Mouse (Mus musculus): Measurements from ENCODE around the gene Galm. TPM values are rescaled to one million over a fixed set of nuclear protein-coding genes. Genes with fewer than 3 reads are reported as not detected.
A peak's percentile ranks its signal among the peaks of the same experiment; 100 is the strongest.

Gene Galm
- polyA plus RNA-seq, 1 experiment from 2014 or later, result 2.0 TPM

- Histone ChIP-seq H3K27ac (ENCODE audit: low read length) (no peak overlapping the region), H3K4me2 (ENCODE audit: low read length) (no peak overlapping the region), H3K4me3 (ENCODE audit: low read depth, low read length) (no peak overlapping the region), H3K36me3 (ENCODE audit: control insufficient read depth, insufficient read depth, low read length) (no peaks in the 10 kb centered on the region), H3K9ac (ENCODE audit: low read depth, low read length) (no peak overlapping the region), H3K4me1 (ENCODE audit: control insufficient read depth, insufficient read depth, low read length) (peaks cover 7% of the 10 kb centered on the region; the same call in 1 of the 2 replicates), H3K27me3 (ENCODE audit: control insufficient read depth, insufficient read depth, low read depth, low read length) (no peaks in the 10 kb centered on the region), H3K9me3 (replicated peaks; ENCODE audit: control insufficient read depth, low read length, poor library complexity, severe bottlenecking) (no peaks in the 10 kb centered on the region)
- no peak for ATAC-seq
- WGBS, result 24% methylated on average over 5 of the region's 5 CpGs
Observed at GRCm38 (mm10) chr17:80151353-80151752, 24.1 kb downstream of the Galm start.

- no peaks in the 10 kb centered on the region for H3K9me3 ChIP-seq (replicated peaks; ENCODE audit: control insufficient read depth, low read length, poor library complexity, severe bottlenecking)
- WGBS, result 62% methylated on average over 12 of the region's 12 CpGs
- no peak overlapping the region for H3K4me2 ChIP-seq (ENCODE audit: low read length)
- H3K9ac ChIP-seq (ENCODE audit: low read depth, low read length), result no peak overlapping the region
- H3K27me3 ChIP-seq (ENCODE audit: control insufficient read depth, insufficient read depth, low read depth, low read length), result no peaks in the 10 kb centered on the region
- H3K36me3 ChIP-seq (ENCODE audit: control insufficient read depth, insufficient read depth, low read length), result no peaks in the 10 kb centered on the region
- no peak overlapping the region; the same call in 1 of the 2 replicates for H3K27ac ChIP-seq (ENCODE audit: low read length)
- ATAC-seq, result peak; percentile 84
- peaks cover 6% of the 10 kb centered on the region; the same call in 1 of the 2 replicates for H3K4me1 ChIP-seq (ENCODE audit: control insufficient read depth, insufficient read depth, low read length)
- H3K4me3 ChIP-seq (ENCODE audit: low read depth, low read length), result no peak overlapping the region
Observed at GRCm38 (mm10) chr17:80152767-80153630, 25.7 kb downstream of the Galm start.

GRCm38 (mm10) chr17:80153631-80154030 lies 26.4 kb downstream of the Galm start:
- H3K4me3 ChIP-seq (ENCODE audit: low read depth, low read length), result no peak overlapping the region
- no peak overlapping the region for H3K27ac ChIP-seq (ENCODE audit: low read length)
- H3K9me3 ChIP-seq (replicated peaks; ENCODE audit: control insufficient read depth, low read length, poor library complexity, severe bottlenecking), result no peaks in the 10 kb centered on the region
- 75% methylated on average over 2 of the region's 2 CpGs for WGBS
- no peak overlapping the region for H3K9ac ChIP-seq (ENCODE audit: low read depth, low read length)
- no peak for ATAC-seq
- no peak overlapping the region for H3K4me2 ChIP-seq (ENCODE audit: low read length)
- no peaks in the 10 kb centered on the region for H3K4me1 ChIP-seq (ENCODE audit: control insufficient read depth, insufficient read depth, low read length)
- no peaks in the 10 kb centered on the region for H3K36me3 ChIP-seq (ENCODE audit: control insufficient read depth, insufficient read depth, low read length)
- no peaks in the 10 kb centered on the region for H3K27me3 ChIP-seq (ENCODE audit: control insufficient read depth, insufficient read depth, low read depth, low read length)

- 89% methylated on average over 8 of the region's 8 CpGs for WGBS
- no peaks in the 10 kb centered on the region for H3K27me3 ChIP-seq (ENCODE audit: control insufficient read depth, insufficient read depth, low read depth, low read length)
- H3K9ac ChIP-seq (ENCODE audit: low read depth, low read length), result no peak overlapping the region
- no peak overlapping the region for H3K27ac ChIP-seq (ENCODE audit: low read length)
- no peaks in the 10 kb centered on the region for H3K36me3 ChIP-seq (ENCODE audit: control insufficient read depth, insufficient read depth, low read length)
- H3K9me3 ChIP-seq (replicated peaks; ENCODE audit: control insufficient read depth, low read length, poor library complexity, severe bottlenecking), result no peaks in the 10 kb centered on the region
- no peak overlapping the region for H3K4me2 ChIP-seq (ENCODE audit: low read length)
- H3K4me1 ChIP-seq (ENCODE audit: control insufficient read depth, insufficient read depth, low read length), result no peaks in the 10 kb centered on the region
- ATAC-seq, result no peak
- H3K4me3 ChIP-seq (ENCODE audit: low read depth, low read length), result no peak overlapping the region
Observed at GRCm38 (mm10) chr17:80156905-80157304, 29.6 kb downstream of the Galm start.

- ATAC-seq, result no peak
- Histone ChIP-seq H3K4me3 (ENCODE audit: low read depth, low read length) (no peak overlapping the region), H3K27me3 (ENCODE audit: control insufficient read depth, insufficient read depth, low read depth, low read length) (no peaks in the 10 kb centered on the region), H3K9ac (ENCODE audit: low read depth, low read length) (no peak overlapping the region), H3K27ac (ENCODE audit: low read length) (no peak overlapping the region), H3K36me3 (ENCODE audit: control insufficient read depth, insufficient read depth, low read length) (no peaks in the 10 kb centered on the region), H3K9me3 (replicated peaks; ENCODE audit: control insufficient read depth, low read length, poor library complexity, severe bottlenecking) (no peaks in the 10 kb centered on the region), H3K4me2 (ENCODE audit: low read length) (no peak overlapping the region), H3K4me1 (ENCODE audit: control insufficient read depth, insufficient read depth, low read length) (no peaks in the 10 kb centered on the region)
- 95% methylated on average over 6 of the region's 6 CpGs for WGBS
Observed at GRCm38 (mm10) chr17:80157489-80157888, 30.2 kb downstream of the Galm start.

GRCm38 (mm10) chr17:80160454-80160853 lies 33.2 kb downstream of the Galm start:
- 61% methylated on average over 5 of the region's 5 CpGs for WGBS
- no peaks in the 10 kb centered on the region for H3K36me3 ChIP-seq (ENCODE audit: control insufficient read depth, insufficient read depth, low read length)
- ATAC-seq, result no peak
- no peaks in the 10 kb centered on the region for H3K9me3 ChIP-seq (replicated peaks; ENCODE audit: control insufficient read depth, low read length, poor library complexity, severe bottlenecking)
- H3K4me3 ChIP-seq (ENCODE audit: low read depth, low read length), result no peak overlapping the region
- H3K27me3 ChIP-seq (ENCODE audit: control insufficient read depth, insufficient read depth, low read depth, low read length), result no peaks in the 10 kb centered on the region
- no peaks in the 10 kb centered on the region for H3K4me1 ChIP-seq (ENCODE audit: control insufficient read depth, insufficient read depth, low read length)
- no peak overlapping the region for H3K27ac ChIP-seq (ENCODE audit: low read length)
- no peak overlapping the region for H3K9ac ChIP-seq (ENCODE audit: low read depth, low read length)
- no peak overlapping the region for H3K4me2 ChIP-seq (ENCODE audit: low read length)

- ATAC-seq, result no peak
Observed at GRCm38 (mm10) chr17:80163991-80164390, 36.7 kb downstream of the Galm start.

GRCm38 (mm10) chr17:80165741-80166140 lies 38.5 kb downstream of the Galm start:
- 77% methylated on average over 6 of the region's 6 CpGs for WGBS
- ATAC-seq, result no peak
- no peak overlapping the region for H3K4me2 ChIP-seq (ENCODE audit: low read length)
- H3K27ac ChIP-seq (ENCODE audit: low read length), result no peak overlapping the region
- no peaks in the 10 kb centered on the region for H3K9me3 ChIP-seq (replicated peaks; ENCODE audit: control insufficient read depth, low read length, poor library complexity, severe bottlenecking)
- no peaks in the 10 kb centered on the region for H3K36me3 ChIP-seq (ENCODE audit: control insufficient read depth, insufficient read depth, low read length)
- no peak overlapping the region for H3K9ac ChIP-seq (ENCODE audit: low read depth, low read length)
- H3K4me1 ChIP-seq (ENCODE audit: control insufficient read depth, insufficient read depth, low read length), result peaks cover 18% of the 10 kb centered on the region
- no peak overlapping the region for H3K4me3 ChIP-seq (ENCODE audit: low read depth, low read length)
- H3K27me3 ChIP-seq (ENCODE audit: control insufficient read depth, insufficient read depth, low read depth, low read length), result no peaks in the 10 kb centered on the region

More at GRCm38 (mm10) chr17:80163991-80164390, 36.7 kb downstream of the Galm start:
- 93% methylated on average over 8 of the region's 8 CpGs for WGBS
- no peaks in the 10 kb centered on the region for H3K27me3 ChIP-seq (ENCODE audit: control insufficient read depth, insufficient read depth, low read depth, low read length)
- no peaks in the 10 kb centered on the region for H3K9me3 ChIP-seq (replicated peaks; ENCODE audit: control insufficient read depth, low read length, poor library complexity, severe bottlenecking)
- H3K4me1 ChIP-seq (ENCODE audit: control insufficient read depth, insufficient read depth, low read length), result peaks cover 13% of the 10 kb centered on the region
- H3K27ac ChIP-seq (ENCODE audit: low read length), result no peak overlapping the region
- no peak overlapping the region for H3K4me2 ChIP-seq (ENCODE audit: low read length)
- no peak overlapping the region for H3K4me3 ChIP-seq (ENCODE audit: low read depth, low read length)
- no peaks in the 10 kb centered on the region for H3K36me3 ChIP-seq (ENCODE audit: control insufficient read depth, insufficient read depth, low read length)
- H3K9ac ChIP-seq (ENCODE audit: low read depth, low read length), result no peak overlapping the region

- H3K36me3 ChIP-seq (ENCODE audit: control insufficient read depth, insufficient read depth, low read length), result no peaks in the 10 kb centered on the region
- H3K27me3 ChIP-seq (ENCODE audit: control insufficient read depth, insufficient read depth, low read depth, low read length), result no peaks in the 10 kb centered on the region
- H3K4me2 ChIP-seq (ENCODE audit: low read length), result no peak overlapping the region
- WGBS, result 86% methylated on average over 6 of the region's 6 CpGs
- no peak for ATAC-seq
- no peaks in the 10 kb centered on the region for H3K9me3 ChIP-seq (replicated peaks; ENCODE audit: control insufficient read depth, low read length, poor library complexity, severe bottlenecking)
- H3K27ac ChIP-seq (ENCODE audit: low read length), result no peak overlapping the region
- no peak overlapping the region for H3K4me3 ChIP-seq (ENCODE audit: low read depth, low read length)
- no peak overlapping the region for H3K9ac ChIP-seq (ENCODE audit: low read depth, low read length)
- H3K4me1 ChIP-seq (ENCODE audit: control insufficient read depth, insufficient read depth, low read length), result peaks cover 18% of the 10 kb centered on the region
Observed at GRCm38 (mm10) chr17:80166346-80166745, 39.1 kb downstream of the Galm start.

Measured in midbrain, embryonic 16.5 days (tissue).